Mouse (Mus musculus): Measurements from ENCODE around the gene Kmt2e. TPM values are rescaled to one million over a fixed set of nuclear protein-coding genes. Genes with fewer than 3 reads are reported as not detected.
A peak's percentile ranks its signal among the peaks of the same experiment; 100 is the strongest.

The Kmt2e gene
- polyA plus RNA-seq, 1 experiment from 2014 or later: 76.8 TPM

DNA sequence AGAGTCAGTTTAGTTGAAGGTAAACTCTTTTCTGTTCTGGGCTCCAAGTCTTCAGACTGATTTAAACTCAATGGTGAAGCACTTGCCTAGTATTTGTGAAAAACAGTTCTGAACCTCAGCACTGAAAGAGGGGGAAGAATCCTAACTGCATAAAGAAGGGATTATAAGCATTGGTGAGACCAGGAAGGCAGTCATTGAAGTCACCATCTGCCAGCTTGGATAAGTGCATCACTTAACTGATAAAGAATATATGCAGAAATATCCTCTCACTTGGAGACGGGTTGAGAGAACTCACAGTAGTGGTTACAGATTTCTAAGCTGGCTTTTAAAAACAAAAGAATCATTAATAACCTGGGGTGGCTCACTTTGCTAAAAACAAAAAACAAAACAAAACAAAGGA lies 6.7 kb upstream of the Kmt2e start:
- H3K4me3 ChIP-seq (replicated peaks; ENCODE audit: low read depth, low read length): no peak overlapping the region
- WGBS: 67% methylated on average over 1 of the region's 1 CpGs
- no peak overlapping the region for H3K27ac ChIP-seq
- peaks cover 3% of the 10 kb centered on the region; the same call in 1 of the 2 replicates for H3K36me3 ChIP-seq (ENCODE audit: insufficient read depth, low read length)
- no peak for ATAC-seq (replicated peaks; ENCODE audit: low FRiP score, low read depth)
- DNase-seq (ENCODE audit: low spot score): no peak
- H3K9me3 ChIP-seq (replicated peaks; ENCODE audit: low read length): no peaks in the 10 kb centered on the region
- peaks cover 21% of the 10 kb centered on the region; the same call in 1 of the 2 replicates for H3K4me1 ChIP-seq (replicated peaks; ENCODE audit: insufficient read depth, low read length)
- H3K27me3 ChIP-seq (ENCODE audit: insufficient read depth, low read length): no peaks in the 10 kb centered on the region
- no peak for TF ChIP-seq CTCF (IDR thresholded peaks at IDR 0.05; ENCODE audit: low read depth)
- H3K4me2 ChIP-seq (ENCODE audit: low read length): no peak overlapping the region
- no peak overlapping the region for H3K9ac ChIP-seq (ENCODE audit: low read depth, low read length)

DNA sequence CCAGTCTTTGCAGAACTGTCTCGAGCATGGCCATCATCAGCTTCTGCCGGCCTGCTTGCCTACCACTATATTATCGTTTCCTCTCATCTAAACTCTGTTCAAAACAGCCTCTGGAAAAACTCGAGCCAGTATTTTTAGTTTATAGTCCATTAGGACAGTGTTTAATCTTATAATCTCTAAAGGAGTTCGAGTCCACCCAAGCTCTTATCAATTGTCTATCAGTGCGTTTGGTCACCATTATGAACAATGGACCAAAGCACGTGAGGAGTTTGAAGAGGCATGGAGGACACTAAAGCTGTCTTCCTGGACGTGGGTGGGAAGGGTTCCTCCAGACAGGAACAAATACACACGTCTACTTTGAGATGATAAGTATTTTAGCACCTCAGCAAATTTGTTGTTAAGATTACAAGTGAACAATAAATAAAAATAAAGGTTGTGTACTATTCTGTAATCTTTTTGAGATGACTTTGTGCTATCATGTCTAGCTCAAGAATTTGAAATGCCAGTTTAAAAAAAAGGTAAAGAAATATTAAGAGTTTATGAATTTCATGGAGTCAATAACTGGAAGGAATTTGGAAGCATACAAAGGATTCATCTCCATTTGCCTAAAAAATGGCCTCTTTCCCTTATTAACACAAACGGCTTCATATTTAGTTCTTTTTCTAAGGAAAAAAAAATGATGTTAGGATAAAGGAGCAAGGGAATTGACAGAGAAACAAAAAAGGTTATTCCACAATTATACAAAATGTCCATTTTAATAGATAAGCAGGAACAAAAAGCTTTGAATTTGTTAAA lies 3.0 kb upstream of the Kmt2e start:
- peak overlapping the region; percentile 100 for H3K4me3 ChIP-seq (replicated peaks; ENCODE audit: low read depth, low read length)
- no peaks in the 10 kb centered on the region for H3K9me3 ChIP-seq (replicated peaks; ENCODE audit: low read length)
- DNase-seq (ENCODE audit: low spot score) (no peak), ATAC-seq (replicated peaks; ENCODE audit: low FRiP score, low read depth) (no peak)
- no peak for TF ChIP-seq CTCF (IDR thresholded peaks at IDR 0.05; ENCODE audit: low read depth)
- H3K9ac ChIP-seq (ENCODE audit: low read depth, low read length): no peak overlapping the region
- 4% methylated on average over 10 of the region's 10 CpGs for WGBS
- no peak overlapping the region for H3K27ac ChIP-seq
- H3K27me3 ChIP-seq (ENCODE audit: insufficient read depth, low read length): no peaks in the 10 kb centered on the region
- H3K4me1 ChIP-seq (replicated peaks; ENCODE audit: insufficient read depth, low read length): peaks cover 21% of the 10 kb centered on the region; the same call in 1 of the 2 replicates
- no peaks in the 10 kb centered on the region for H3K36me3 ChIP-seq (ENCODE audit: insufficient read depth, low read length)
- H3K4me2 ChIP-seq (ENCODE audit: low read length): peak overlapping the region; percentile 78

DNA sequence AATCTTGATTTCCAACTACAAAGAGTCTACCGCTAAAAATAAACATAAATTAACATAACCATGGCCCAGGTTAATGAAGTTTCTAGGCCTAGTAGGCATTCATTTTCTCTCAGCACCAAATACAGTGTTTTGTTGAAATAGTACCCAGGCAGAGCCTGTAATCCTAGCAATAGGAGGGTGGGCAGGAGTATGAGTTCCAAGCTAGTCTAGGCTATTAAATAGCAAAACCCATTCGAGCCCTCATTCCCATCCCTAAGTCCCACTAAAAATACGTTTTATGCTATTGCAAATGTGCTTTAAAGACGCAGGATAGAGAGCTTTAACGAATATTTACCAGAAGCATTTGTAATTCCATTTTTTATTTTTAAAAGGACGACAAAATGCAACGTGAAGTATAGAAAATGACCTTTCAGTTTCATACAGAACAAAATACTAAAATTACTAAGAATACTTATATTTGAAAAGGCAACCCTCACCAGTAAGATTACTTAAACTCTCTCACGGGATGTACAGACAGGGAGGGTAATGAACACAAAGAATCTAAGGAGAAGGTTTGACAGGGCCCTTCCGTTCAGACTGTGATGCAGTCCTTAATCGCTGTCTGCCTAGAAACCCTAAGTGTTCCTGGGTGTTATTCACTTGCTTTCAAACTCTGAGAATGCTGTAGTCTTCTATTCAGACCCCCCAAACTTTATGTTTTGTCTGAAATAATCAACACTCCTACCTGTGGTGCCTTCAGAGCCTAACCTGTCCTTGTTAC lies 2.1 kb upstream of the Kmt2e start:
- no peaks in the 10 kb centered on the region for H3K27me3 ChIP-seq (ENCODE audit: insufficient read depth, low read length)
- TF ChIP-seq CTCF (IDR thresholded peaks at IDR 0.05; ENCODE audit: low read depth): no peak
- H3K4me3 ChIP-seq (replicated peaks; ENCODE audit: low read depth, low read length): peak overlapping the region; percentile 100
- H3K4me2 ChIP-seq (ENCODE audit: low read length): peak overlapping the region; percentile 78
- ATAC-seq (replicated peaks; ENCODE audit: low FRiP score, low read depth) (no peak), DNase-seq (ENCODE audit: low spot score) (peak; percentile 74)
- H3K36me3 ChIP-seq (ENCODE audit: insufficient read depth, low read length): no peaks in the 10 kb centered on the region
- H3K4me1 ChIP-seq (replicated peaks; ENCODE audit: insufficient read depth, low read length): peaks cover 21% of the 10 kb centered on the region; the same call in 1 of the 2 replicates
- H3K9ac ChIP-seq (ENCODE audit: low read depth, low read length): peak overlapping the region; percentile 100
- no peaks in the 10 kb centered on the region for H3K9me3 ChIP-seq (replicated peaks; ENCODE audit: low read length)
- H3K27ac ChIP-seq: peak overlapping the region; percentile 100
- under 1% methylated on average over 10 of the region's 10 CpGs for WGBS

DNA sequence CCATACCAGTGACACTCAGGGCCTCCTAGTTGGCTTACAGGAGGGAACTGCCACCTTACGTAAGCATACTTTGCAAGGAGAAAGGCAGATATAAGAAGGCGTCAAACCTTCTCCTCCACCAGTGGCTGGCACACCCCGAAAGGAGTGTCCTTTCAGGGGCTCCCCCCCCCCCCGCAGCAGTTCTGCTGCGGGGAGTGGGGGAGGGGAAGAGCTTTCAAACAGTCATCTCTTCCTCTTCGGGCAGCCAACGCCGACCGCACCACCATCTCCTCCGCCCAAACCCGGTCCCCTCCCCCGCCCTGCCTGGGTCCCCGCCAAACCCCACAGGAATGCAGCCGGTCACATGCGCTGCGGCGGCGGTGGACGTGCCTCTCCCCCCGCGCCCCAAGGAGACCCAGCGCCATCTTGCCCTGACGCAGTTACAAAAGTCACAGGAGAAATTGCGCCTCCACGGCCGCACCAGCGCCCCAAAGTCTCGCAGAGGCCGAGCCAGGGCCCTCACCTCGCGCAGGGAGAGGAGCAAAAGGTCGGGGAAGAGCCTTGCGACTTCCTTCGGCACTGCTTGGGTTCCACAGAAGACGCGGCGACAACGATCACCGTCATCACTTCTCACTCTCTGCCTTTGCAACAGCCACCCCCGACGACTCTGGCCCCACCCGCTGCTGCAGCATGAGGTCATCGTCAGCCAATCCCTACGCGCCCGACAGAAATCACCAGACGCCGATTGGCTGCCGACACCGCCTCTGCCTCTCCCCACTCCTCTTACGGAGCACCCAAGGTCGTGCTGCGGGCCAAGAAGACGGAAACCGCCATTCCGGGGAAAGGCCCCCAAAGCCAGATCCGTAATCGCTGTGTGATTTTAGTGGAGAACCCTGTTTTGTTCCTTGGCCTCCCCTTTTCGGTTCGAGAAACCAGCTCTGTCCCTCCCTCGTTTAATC lies 1.3 kb upstream of the Kmt2e start:
- Histone ChIP-seq H3K27ac (peak overlapping the region; percentile 100), H3K27me3 (ENCODE audit: insufficient read depth, low read length) (no peaks in the 10 kb centered on the region), H3K9ac (ENCODE audit: low read depth, low read length) (peak overlapping the region; percentile 100), H3K4me3 (replicated peaks; ENCODE audit: low read depth, low read length) (peak overlapping the region; percentile 100), H3K4me1 (replicated peaks; ENCODE audit: insufficient read depth, low read length) (peaks cover 21% of the 10 kb centered on the region; the same call in 1 of the 2 replicates), H3K9me3 (replicated peaks; ENCODE audit: low read length) (no peaks in the 10 kb centered on the region), H3K4me2 (ENCODE audit: low read length) (peak overlapping the region; percentile 78), H3K36me3 (ENCODE audit: insufficient read depth, low read length) (no peaks in the 10 kb centered on the region)
- DNase-seq (ENCODE audit: low spot score) (peak; percentile 99), ATAC-seq (replicated peaks; ENCODE audit: low FRiP score, low read depth) (peak; percentile 91)
- TF ChIP-seq CTCF (IDR thresholded peaks at IDR 0.05; ENCODE audit: low read depth): no peak
- WGBS: under 1% methylated on average over 58 of the region's 61 CpGs

DNA sequence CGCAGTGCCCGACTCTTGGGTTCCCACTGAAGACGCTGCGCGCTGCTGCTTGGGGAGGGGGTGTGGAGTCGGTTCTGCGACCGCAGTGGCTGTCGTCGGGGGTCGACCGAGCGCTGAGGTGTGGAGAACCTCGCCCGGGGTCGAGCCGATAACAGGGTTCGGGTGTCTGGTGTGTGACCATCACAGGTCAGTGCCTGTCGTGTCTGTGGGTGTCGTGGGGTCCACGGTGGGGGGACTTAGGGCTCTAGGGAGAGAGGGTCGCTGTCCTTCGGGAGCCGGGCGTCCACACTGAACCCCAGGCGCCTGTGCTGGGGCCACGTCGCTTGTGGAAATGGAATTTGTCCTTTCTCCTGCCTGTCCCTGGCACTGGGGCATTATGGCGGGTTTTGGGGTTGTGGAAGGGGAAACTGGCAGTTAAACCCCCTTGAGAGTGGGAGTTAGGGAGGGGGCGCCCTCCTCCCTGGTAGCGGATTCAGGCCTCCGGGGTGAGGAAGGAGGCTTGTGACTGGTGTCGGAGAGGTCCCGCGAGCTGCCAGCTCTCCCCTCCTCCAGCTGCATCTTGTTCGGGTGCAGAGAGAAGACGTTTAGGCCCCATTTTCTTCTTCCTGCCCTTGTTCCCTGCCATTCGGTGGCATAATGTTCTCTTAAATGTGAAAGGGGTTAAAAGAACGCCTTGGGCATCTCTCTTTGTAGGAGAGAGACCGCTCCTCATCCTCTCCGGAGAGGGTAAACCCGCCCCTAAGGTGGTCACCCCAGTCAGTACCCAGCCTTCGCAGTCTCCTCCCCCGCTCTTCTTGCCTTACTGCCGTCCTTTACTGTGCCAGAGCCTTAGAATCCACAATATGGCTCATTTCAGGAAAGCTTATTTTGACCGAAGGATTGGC lies 599 bp downstream of the Kmt2e start:
- 0 out of 2 replicates have a peak, but pooled peaks have one; percentile 2 for TF ChIP-seq CTCF (IDR thresholded peaks at IDR 0.05; ENCODE audit: low read depth)
- WGBS: 1% methylated on average over 45 of the region's 46 CpGs
- Histone ChIP-seq H3K27me3 (ENCODE audit: insufficient read depth, low read length) (no peaks in the 10 kb centered on the region), H3K4me2 (ENCODE audit: low read length) (peak overlapping the region; percentile 78), H3K36me3 (ENCODE audit: insufficient read depth, low read length) (no peaks in the 10 kb centered on the region), H3K27ac (peak overlapping the region; percentile 100), H3K4me1 (replicated peaks; ENCODE audit: insufficient read depth, low read length) (peaks cover 15% of the 10 kb centered on the region; the same call in 1 of the 2 replicates), H3K9ac (ENCODE audit: low read depth, low read length) (peak overlapping the region; percentile 100), H3K9me3 (replicated peaks; ENCODE audit: low read length) (no peaks in the 10 kb centered on the region), H3K4me3 (replicated peaks; ENCODE audit: low read depth, low read length) (peak overlapping the region; percentile 100)
- peak; percentile 85 for DNase-seq (ENCODE audit: low spot score)
- ATAC-seq (replicated peaks; ENCODE audit: low FRiP score, low read depth): no peak

All from kidney, postnatal 0 days (tissue).